Mouse (Mus musculus): ENCODE results near the gene Mansc1. TPM values are rescaled to one million over a fixed set of nuclear protein-coding genes. Genes with fewer than 3 reads are reported as not detected.
A peak's percentile ranks its signal among the peaks of the same experiment; 100 is the strongest.
"Not testable (repeated sequence)": the region's sequence is repeated elsewhere in the genome, so short reads cannot be mapped to it uniquely, and the experiment has no call there.

The Mansc1 gene
- total RNA-seq (2014; rRNA removed; ENCODE audit: low replicate concordance) = 8.8 and 17.0 TPM in 2 replicates
- polyA plus RNA-seq (2015; fragmentation: Nextera tagmentation; extraction: Ambion mirVana) = 7.3 and 7.4 TPM in 2 replicates

DNA sequence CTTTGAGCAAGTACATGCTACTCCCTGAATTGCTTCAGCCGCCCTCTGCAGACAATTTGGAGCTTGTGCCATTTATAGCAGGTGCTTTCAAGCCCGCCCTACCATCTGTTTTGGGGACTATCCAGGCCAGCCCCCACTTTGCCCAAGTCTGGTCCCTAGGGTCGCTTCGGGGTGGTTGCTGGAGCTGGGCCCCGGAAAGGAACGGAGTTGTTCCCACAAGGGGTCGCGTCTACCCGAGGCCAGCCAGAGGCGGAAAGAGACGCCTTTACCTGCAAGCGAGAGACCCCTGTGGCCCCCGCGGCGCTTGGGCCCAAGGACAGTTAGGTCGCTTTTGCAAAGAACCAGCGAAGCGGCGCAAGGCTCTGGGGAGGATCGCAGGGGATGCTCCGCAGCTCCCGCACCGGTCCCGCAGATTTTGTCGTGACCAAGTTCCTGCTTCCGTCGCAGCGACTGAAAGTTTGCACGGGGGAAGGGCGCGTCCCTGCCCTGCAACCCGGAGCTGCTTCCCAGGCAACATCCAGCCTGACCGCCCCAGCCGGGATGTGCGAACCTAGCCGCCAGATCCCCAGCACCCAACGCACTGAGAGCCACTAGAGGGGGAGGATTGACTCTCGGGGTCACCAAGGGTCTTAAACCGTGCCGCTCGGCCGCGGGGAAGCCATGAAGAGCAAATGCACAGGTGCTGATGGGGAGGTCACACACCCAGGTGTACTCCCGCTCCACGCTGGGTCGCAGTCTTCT lies at the start of gene Mansc1:
Gene Mansc1 (minus strand): TSS at position 542 of the 741 bp plus-strand sequence.
- H3K36me3 ChIP-seq (replicated peaks; ENCODE audit: control insufficient read depth, insufficient read depth, low read length) = no peaks in the 10 kb centered on the region
- no peak for TF ChIP-seq EP300 (IDR thresholded peaks at IDR 0.05; ENCODE audit: low read depth)
- no peak for TF ChIP-seq CTCF (IDR thresholded peaks at IDR 0.05; ENCODE audit: low read depth)
- H3K4me1 ChIP-seq (ENCODE audit: control insufficient read depth, insufficient read depth) = peaks cover 6% of the 10 kb centered on the region; the same call in 1 of the 2 replicates
- peak within 1 kb of the TSS; percentile 68 for H3K27ac ChIP-seq (ENCODE audit: low read depth)
- WGBS = 1% methylated on average over 46 of the region's 46 CpGs
- ATAC-seq (ENCODE audit: insufficient read depth, low read depth) (peak; percentile 81), DNase-seq (ENCODE audit: low spot score) (peak; percentile 48)
- no peaks in the 10 kb centered on the region for H3K27me3 ChIP-seq (ENCODE audit: control insufficient read depth, insufficient read depth, low read length)
- H3K4me2 ChIP-seq (ENCODE audit: low read depth, low read length) = peak within 1 kb of the TSS; percentile 98
- H3K4me3 ChIP-seq (ENCODE audit: low read depth, low read length) = peak within 1 kb of the TSS; percentile 80
- H3K9me3 ChIP-seq (replicated peaks; ENCODE audit: control insufficient read depth, low read length) = no peaks in the 10 kb centered on the region
- peak within 1 kb of the TSS; percentile 73 for H3K9ac ChIP-seq (replicated peaks; ENCODE audit: low read depth, low read length)

DNA sequence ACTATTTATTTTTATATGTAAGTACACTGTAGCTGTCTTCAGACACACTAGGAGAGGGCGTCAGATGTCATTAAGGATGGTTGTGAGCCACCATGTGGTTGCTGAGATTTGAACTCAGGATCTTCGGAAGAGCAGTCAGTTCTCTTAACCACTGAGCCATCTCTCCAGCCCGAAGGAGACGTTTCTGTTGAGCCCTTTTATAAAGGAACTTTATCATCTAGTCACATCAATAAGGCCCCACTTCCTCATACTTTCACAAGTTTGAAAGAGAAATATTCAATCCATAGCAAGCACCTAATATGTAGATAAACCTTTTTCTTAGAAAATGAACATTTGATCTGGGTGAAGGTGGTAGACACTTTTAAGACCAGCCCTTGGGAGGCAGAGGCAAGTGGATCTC lies 47.0 kb upstream of the Mansc1 start:
- not testable (repeated sequence) for H3K27me3 ChIP-seq (ENCODE audit: control insufficient read depth, insufficient read depth, low read length); H3K9ac ChIP-seq (replicated peaks; ENCODE audit: low read depth, low read length); H3K4me3 ChIP-seq (ENCODE audit: low read depth, low read length); DNase-seq (ENCODE audit: low spot score); H3K27ac ChIP-seq (ENCODE audit: low read depth); H3K4me2 ChIP-seq (ENCODE audit: low read depth, low read length); ATAC-seq (ENCODE audit: insufficient read depth, low read depth); H3K36me3 ChIP-seq (replicated peaks; ENCODE audit: control insufficient read depth, insufficient read depth, low read length); H3K4me1 ChIP-seq (ENCODE audit: control insufficient read depth, insufficient read depth); H3K9me3 ChIP-seq (replicated peaks; ENCODE audit: control insufficient read depth, low read length)
- 87% methylated on average over 4 of the region's 4 CpGs for WGBS

DNA sequence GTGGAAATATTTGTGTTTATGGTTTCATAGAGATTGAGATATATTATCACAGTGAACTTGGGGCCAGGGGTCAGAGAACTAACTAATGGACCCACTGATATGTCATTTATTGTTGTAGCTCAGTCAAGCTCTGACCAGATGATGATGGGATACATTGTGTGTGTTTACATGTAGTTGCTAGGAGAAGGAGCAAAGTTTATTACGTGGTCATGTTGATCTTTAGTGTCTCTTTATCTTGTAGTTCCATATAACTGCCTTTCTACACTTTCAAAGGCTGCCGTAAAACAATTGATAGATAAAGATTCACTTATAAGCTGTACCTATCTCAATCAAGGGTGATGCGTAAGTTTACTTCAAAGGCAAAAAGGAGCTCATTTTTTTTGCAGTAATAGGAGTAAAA lies 45.7 kb upstream of the Mansc1 start:
- no peaks in the 10 kb centered on the region for H3K27me3 ChIP-seq (ENCODE audit: control insufficient read depth, insufficient read depth, low read length)
- H3K9ac ChIP-seq (replicated peaks; ENCODE audit: low read depth, low read length) = no peak overlapping the region
- no peaks in the 10 kb centered on the region for H3K36me3 ChIP-seq (replicated peaks; ENCODE audit: control insufficient read depth, insufficient read depth, low read length)
- no peaks in the 10 kb centered on the region for H3K9me3 ChIP-seq (replicated peaks; ENCODE audit: control insufficient read depth, low read length)
- no peak overlapping the region for H3K27ac ChIP-seq (ENCODE audit: low read depth)
- no peak for TF ChIP-seq CTCF (IDR thresholded peaks at IDR 0.05; ENCODE audit: low read depth)
- no peak for TF ChIP-seq EP300 (IDR thresholded peaks at IDR 0.05; ENCODE audit: low read depth)
- no peak overlapping the region for H3K4me2 ChIP-seq (ENCODE audit: low read depth, low read length)
- ATAC-seq (ENCODE audit: insufficient read depth, low read depth) (no peak), DNase-seq (ENCODE audit: low spot score) (no peak)
- 66% methylated on average over 3 of the region's 3 CpGs for WGBS
- no peaks in the 10 kb centered on the region for H3K4me1 ChIP-seq (ENCODE audit: control insufficient read depth, insufficient read depth)
- no peak overlapping the region for H3K4me3 ChIP-seq (ENCODE audit: low read depth, low read length)

DNA sequence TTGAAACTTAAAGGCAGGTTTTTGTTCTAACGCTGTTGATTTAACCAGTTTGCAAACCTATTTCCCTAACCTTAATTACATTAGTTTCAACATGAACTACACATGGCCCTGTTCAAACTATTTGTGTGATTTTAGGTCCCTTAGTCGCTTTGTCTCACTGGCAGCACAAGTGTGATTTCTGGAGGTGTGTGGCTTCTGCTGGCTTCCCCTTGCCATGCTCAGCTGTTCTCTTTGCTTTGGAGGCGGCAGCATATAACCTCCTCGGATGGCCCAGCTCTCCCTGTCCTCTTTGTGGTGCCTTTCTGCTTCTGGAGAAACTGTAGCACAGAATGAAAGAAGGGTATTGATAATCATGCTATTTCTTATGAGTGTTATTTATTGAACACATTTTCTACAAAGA lies 45.2 kb upstream of the Mansc1 start:
- H3K4me1 ChIP-seq (ENCODE audit: control insufficient read depth, insufficient read depth) = 0 out of 2 replicates have a peak, but pooled peaks cover under 1% of the 10 kb centered on the region
- ATAC-seq (ENCODE audit: insufficient read depth, low read depth) (no peak), DNase-seq (ENCODE audit: low spot score) (no peak)
- no peak overlapping the region for H3K27ac ChIP-seq (ENCODE audit: low read depth)
- H3K27me3 ChIP-seq (ENCODE audit: control insufficient read depth, insufficient read depth, low read length) = no peaks in the 10 kb centered on the region
- WGBS = 80% methylated on average over 4 of the region's 4 CpGs
- H3K4me3 ChIP-seq (ENCODE audit: low read depth, low read length) = no peak overlapping the region
- H3K9ac ChIP-seq (replicated peaks; ENCODE audit: low read depth, low read length) = no peak overlapping the region
- no peak overlapping the region for H3K4me2 ChIP-seq (ENCODE audit: low read depth, low read length)
- no peaks in the 10 kb centered on the region for H3K36me3 ChIP-seq (replicated peaks; ENCODE audit: control insufficient read depth, insufficient read depth, low read length)
- TF ChIP-seq EP300 (IDR thresholded peaks at IDR 0.05; ENCODE audit: low read depth) (no peak), CTCF (IDR thresholded peaks at IDR 0.05; ENCODE audit: low read depth) (no peak)
- no peaks in the 10 kb centered on the region for H3K9me3 ChIP-seq (replicated peaks; ENCODE audit: control insufficient read depth, low read length)

DNA sequence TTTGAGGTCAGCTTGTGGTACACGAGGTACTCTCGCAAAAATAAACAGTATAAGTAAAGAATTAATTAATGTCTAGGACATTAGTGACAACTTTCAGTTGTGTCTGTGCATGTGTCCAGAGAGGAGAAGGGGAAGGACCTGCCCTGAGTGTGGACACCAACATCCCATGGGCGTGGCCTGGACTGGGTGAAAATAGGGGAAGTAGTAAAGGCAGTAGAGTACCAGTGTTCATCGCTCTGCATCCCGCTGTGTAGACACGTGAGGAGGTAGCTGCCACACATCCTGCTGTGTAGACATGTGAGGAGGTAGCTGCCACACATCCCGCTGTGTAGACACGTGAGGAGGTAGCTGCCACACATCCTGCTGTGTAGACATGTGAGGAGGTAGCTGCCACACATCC lies 41.4 kb upstream of the Mansc1 start:
- 84% methylated on average over 8 of the region's 8 CpGs for WGBS
- not testable (repeated sequence) for ATAC-seq (ENCODE audit: insufficient read depth, low read depth); H3K9ac ChIP-seq (replicated peaks; ENCODE audit: low read depth, low read length); DNase-seq (ENCODE audit: low spot score); H3K36me3 ChIP-seq (replicated peaks; ENCODE audit: control insufficient read depth, insufficient read depth, low read length); H3K9me3 ChIP-seq (replicated peaks; ENCODE audit: control insufficient read depth, low read length); H3K27me3 ChIP-seq (ENCODE audit: control insufficient read depth, insufficient read depth, low read length); H3K4me2 ChIP-seq (ENCODE audit: low read depth, low read length); H3K4me3 ChIP-seq (ENCODE audit: low read depth, low read length); H3K27ac ChIP-seq (ENCODE audit: low read depth)
- H3K4me1 ChIP-seq (ENCODE audit: control insufficient read depth, insufficient read depth) = peaks cover 22% of the 10 kb centered on the region

Data from heart, postnatal 0 days (tissue).